Mouse (Mus musculus) bone marrow, adult 2 months (tissue): Measurements from ENCODE around the gene Tgfbr2. TPM values are rescaled to one million over a fixed set of nuclear protein-coding genes. Genes with fewer than 3 reads are reported as not detected.
A peak's percentile ranks its signal among the peaks of the same experiment; 100 is the strongest.

Source experiments
- H3K27ac ChIP-seq: fragments of 200-500 bp; 2 replicates; pipeline ENCODE4 v1.5.1; 2012; ENCODE audit warnings: low read depth, mild to moderate bottlenecking, control low read depth, inconsistent platforms, low read length; ENCODE audit not compliant: control insufficient read depth, poor library complexity, insufficient read depth
- H3K4me1 ChIP-seq: fragments of 200-500 bp; 2 replicates; pipeline ENCODE4 v1.6.1; 2011; ENCODE audit warnings: low read length; ENCODE audit not compliant: control insufficient read depth, insufficient read depth
- H3K4me3 ChIP-seq: fragments of 200-500 bp; replicated peaks from 2 replicates; pipeline ENCODE3; 2011; ENCODE audit warnings: mild to moderate bottlenecking, low read depth, low read length, control low read depth; ENCODE audit not compliant: control insufficient read depth
- CTCF ChIP-seq: fragments of 200-500 bp; IDR thresholded peaks from 2 replicates; pipeline ENCODE4 v1.5.1; 2011; ENCODE audit warnings: low read length, control low read depth; ENCODE audit not compliant: control insufficient read depth, insufficient read depth
- POLR2A ChIP-seq: fragments of 200-500 bp; IDR thresholded peaks from 2 replicates; pipeline ENCODE4 v1.6.1; 2011; ENCODE audit warnings: low read depth, mild to moderate bottlenecking, control low read depth, low read length, borderline replicate concordance; ENCODE audit not compliant: control insufficient read depth
- WGBS: fragments of 180-500 bp; shearing (Covaris S2); methylation state at CpG from one replicate; pipeline ENCODE4 v1.1.7; 2018; 5-methylcytosine and 5-hydroxymethylcytosine counted together
- polyA plus RNA-seq: library from polyadenylated mRNA; stranded (reverse); fragments of >200 nt; gene quantifications from 2 replicates; pipeline ENCODE4 v1.2.4, GENCODE M21; 2011; ENCODE audit warnings: low replicate concordance; ENCODE audit not compliant: missing spikeins, insufficient read depth, insufficient read length

Tgfbr2 gene
- polyA plus RNA-seq, 1 experiment = 4.7 TPM

DNA sequence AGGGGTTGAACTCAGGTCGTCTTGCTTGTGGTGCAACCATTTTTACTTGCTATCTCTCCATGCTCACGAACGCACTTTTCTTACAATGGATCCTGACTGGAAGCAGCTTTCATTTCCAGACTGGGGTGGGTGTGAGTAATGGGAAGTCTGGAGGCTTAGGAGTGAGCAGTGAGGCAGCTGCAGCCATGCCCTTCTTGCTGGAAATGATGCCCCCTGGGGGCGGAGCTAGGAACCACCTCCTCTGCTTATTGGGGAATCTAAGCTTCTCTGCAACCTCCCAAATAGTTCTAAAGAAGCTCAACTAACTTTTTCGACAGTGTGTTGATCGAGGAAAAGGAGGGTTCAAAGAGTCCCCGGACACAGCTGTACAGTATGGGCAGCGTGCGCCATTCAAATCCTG is 86.2 kb downstream of the Tgfbr2 start:
- WGBS = 84% methylated on average over 9 of the region's 9 CpGs
- TF ChIP-seq CTCF (peak; percentile 45; the same call in 1 of the 2 replicates), POLR2A (no peak)

DNA sequence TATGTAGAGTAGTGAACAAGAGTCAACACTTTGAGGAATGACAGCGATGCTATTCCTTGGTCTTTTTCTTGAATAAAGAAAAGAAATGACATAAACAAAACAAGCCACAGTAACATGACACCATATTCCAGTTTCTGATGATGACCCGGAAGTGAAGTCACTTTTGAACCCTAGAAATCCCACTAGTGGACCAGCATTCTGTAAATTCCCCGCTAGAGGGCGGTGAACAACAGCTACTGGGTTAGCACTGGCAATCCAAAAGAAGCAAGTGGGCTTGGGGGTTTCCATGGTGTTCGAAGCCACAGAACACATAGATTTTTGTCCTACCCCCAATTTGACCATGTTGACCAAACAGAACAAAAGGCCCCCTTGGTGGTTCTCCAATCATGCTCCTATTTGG is 87.3 kb downstream of the Tgfbr2 start:
- 29% methylated on average over 5 of the region's 5 CpGs for WGBS
- TF ChIP-seq POLR2A (no peak), CTCF (peak; percentile 57)
- Histone ChIP-seq H3K4me3 (no peak overlapping the region), H3K27ac (no peak overlapping the region), H3K4me1 (peaks cover 9% of the 10 kb centered on the region)

More for the DNA sequence above, 86.2 kb downstream of the Tgfbr2 start:
- Histone ChIP-seq H3K4me3 (no peak overlapping the region), H3K4me1 (peaks cover 6% of the 10 kb centered on the region), H3K27ac (no peak overlapping the region)

DNA sequence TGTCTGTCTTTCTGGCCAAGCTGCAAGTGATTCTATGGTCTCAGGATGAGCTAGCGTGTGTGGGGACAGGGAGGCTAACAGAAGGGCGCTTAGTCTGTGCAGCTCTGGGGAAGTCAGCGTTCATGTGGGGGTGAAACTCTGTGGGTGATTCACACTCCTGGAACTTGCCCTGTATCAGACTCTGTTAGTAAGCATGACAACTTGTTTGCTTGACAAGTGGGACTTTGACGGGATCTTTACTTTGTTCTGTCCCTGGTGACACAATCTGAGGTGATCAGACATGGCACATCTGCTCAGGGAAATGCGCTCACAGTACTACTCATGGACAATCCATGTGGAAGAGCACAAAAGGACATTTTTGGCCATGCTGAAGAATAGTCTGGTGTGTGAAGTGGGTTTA is 87.9 kb downstream of the Tgfbr2 start:
- no peak overlapping the region for H3K4me3 ChIP-seq

DNA sequence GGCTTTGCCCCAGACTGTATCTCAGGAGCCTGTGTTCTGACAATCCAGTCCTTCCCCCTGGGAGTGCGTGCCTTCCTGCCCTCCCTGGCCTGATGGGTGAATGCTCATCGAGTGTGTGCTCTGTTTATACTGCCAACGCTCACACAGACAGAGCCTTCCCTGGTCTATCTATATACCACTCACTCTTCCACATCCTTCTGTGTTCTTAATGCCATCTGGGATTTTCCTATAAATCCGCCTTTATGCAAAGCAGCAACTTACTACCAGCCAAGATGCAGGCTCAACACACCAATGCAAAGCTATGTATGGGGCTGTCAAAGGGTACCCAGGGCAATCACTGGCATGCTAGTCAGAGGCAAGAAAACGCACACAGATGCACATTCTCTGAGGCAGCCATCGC is 89.2 kb downstream of the Tgfbr2 start:
- H3K4me1 ChIP-seq = peaks cover 9% of the 10 kb centered on the region
- H3K4me3 ChIP-seq = no peak overlapping the region
- no peak overlapping the region for H3K27ac ChIP-seq
- TF ChIP-seq CTCF (no peak), POLR2A (no peak)
- WGBS = 80% methylated on average over 6 of the region's 6 CpGs

More for the DNA sequence above, 87.9 kb downstream of the Tgfbr2 start:
- Histone ChIP-seq H3K27ac (no peak overlapping the region), H3K4me1 (peaks cover 9% of the 10 kb centered on the region)
- no peak for TF ChIP-seq CTCF
- TF ChIP-seq POLR2A = no peak
- 77% methylated on average over 5 of the region's 5 CpGs for WGBS

DNA sequence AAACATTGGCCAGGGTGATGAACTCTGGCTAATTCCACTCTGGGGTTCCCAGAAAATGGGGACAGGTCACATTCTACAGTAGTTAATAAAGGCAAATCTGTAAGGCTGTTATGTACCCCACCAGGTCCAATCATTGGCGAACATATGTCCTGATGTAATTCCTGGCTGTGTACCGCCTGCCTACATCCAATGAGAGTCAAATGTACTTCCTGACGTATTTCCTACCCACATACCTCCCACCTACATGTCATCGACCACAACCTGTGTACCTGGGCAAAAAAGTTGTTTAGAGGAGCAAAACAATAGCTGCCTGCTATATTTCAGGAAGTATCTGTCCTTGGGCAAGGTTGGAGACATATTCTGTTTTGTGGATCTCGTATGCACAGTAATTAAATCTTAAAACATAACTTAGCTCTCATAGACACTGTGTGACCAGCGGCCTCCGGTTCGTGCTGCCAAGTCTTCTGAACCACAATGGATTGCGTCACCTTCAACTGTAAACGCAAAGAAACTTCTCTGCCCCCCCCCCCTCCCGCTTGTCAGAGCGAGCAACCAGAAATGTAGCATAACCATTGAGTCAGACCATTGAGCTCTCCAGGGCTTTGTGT is 90.7 kb downstream of the Tgfbr2 start:
- H3K27ac ChIP-seq = peak overlapping the region; percentile 74
- WGBS = 10% methylated on average over 12 of the region's 12 CpGs
- no peak for TF ChIP-seq CTCF
- no peak for TF ChIP-seq POLR2A

DNA sequence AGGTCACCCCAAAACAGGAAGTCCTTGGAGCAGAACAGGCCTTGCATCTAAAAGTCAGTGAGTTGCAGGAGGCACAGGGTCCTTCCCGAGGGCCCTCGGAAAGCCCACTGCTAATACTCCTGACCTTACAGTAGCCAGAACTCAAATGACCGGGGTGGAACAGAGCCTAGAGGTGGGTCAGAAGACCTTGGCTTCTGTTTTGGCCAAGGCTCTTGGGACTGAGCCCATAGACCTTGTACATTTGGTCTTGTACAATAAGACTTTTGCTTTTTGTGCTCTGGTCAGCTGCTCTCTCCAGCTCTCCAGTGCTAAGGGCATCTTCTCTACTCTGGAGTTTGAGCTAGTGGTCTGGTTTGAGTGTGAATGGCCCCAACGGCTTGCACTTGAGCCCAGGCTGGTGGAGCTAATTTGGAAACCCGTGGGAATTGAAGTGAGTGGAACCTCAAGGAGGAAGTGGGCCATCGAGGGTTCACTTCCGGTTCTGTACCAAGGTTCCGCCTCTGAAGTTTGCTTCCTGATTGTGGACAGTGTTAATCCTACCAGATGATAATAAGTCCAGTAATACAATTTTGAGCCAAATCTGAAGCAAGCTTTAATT is 91.3 kb downstream of the Tgfbr2 start:
- WGBS = 15% methylated on average over 8 of the region's 8 CpGs
- TF ChIP-seq POLR2A (no peak), CTCF (no peak)
- Histone ChIP-seq H3K27ac (peak overlapping the region; percentile 89), H3K4me3 (no peak overlapping the region), H3K4me1 (peaks cover 10% of the 10 kb centered on the region)

More for the DNA sequence above, 90.7 kb downstream of the Tgfbr2 start:
- Histone ChIP-seq H3K4me3 (peak overlapping the region; percentile 19), H3K4me1 (peaks cover 9% of the 10 kb centered on the region)

DNA sequence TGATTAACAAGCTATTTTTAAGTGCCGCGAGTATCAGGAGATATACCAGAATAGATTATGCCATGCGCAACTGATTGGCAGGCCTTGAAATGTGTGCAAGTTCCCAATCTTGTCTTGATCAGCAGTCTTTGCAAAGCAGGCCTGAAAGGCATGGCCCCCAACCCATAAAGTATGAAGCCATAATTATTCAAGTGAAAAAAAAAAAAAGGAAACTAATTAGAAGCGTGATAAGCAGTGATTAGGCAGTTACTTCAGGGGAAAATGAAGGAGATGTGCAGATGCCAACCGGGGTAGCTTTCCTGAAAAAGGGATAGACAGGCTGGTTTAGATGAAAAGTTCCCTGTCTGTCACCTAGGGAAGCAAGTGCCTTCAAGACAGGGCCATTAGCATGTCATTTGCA is 91.9 kb downstream of the Tgfbr2 start:
- Histone ChIP-seq H3K4me1 (peaks cover 10% of the 10 kb centered on the region), H3K27ac (peak overlapping the region; percentile 89; the same call in 1 of the 2 replicates), H3K4me3 (no peak overlapping the region)
- TF ChIP-seq CTCF (no peak), POLR2A (no peak)
- 66% methylated on average over 5 of the region's 5 CpGs for WGBS

DNA sequence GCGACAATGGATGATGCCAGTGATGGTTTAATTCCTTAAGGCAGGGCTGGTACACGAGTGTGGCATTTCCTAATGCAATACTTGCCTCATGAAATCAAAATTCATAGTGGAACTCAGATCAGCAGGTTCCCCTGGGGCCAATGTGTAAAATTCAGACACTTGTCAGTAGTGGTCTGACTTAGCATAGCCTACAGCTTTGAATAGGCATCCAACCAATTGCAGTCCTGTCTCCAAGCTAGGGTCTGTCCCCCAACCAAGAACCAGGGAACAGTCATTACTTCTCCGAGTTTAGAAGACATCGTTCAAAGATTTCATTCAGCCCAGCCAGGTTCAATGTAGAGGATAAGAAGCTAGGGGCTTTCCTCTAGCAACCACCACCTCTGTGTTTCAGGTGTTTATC is 93.4 kb downstream of the Tgfbr2 start:
- no peak for TF ChIP-seq CTCF
- no peak for TF ChIP-seq POLR2A
- peaks cover 13% of the 10 kb centered on the region for H3K4me1 ChIP-seq
- no peak overlapping the region for H3K4me3 ChIP-seq
- WGBS = 79% methylated on average over 4 of the region's 4 CpGs
- H3K27ac ChIP-seq = no peak overlapping the region

DNA sequence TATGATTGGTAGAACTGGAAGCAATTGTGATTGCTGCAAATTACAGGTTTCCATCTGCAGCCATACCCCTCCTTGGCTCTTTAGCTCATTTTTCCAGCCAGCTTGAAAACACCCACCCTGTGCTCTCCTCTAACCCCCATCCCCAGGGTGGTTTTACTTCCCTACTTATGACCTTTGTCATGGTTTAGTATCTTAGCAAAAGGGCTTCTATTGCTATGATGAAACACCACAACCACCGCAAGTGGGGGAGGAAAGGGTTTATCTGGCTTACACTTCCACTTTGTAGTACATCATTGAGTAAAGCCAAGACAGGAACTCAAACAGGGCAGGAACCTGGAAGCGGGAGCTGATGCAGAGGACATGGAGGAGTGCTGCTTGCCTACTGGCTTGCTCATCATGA is 97.7 kb downstream of the Tgfbr2 start:
- Histone ChIP-seq H3K4me3 (no peak overlapping the region), H3K4me1 (peaks cover 4% of the 10 kb centered on the region; the same call in 1 of the 2 replicates), H3K27ac (peak overlapping the region; percentile 30; the same call in 1 of the 2 replicates)
- no peak for TF ChIP-seq CTCF
- TF ChIP-seq POLR2A = no peak
- WGBS = 4% methylated on average over 2 of the region's 2 CpGs
